Mouse (Mus musculus): ENCODE data around the gene Lrrc4. TPM values are rescaled to one million over a fixed set of nuclear protein-coding genes. Genes with fewer than 3 reads are reported as not detected.

The Lrrc4 gene
- 1.6 TPM in 2 replicates for polyA plus RNA-seq (2015; fragmentation: Nextera tagmentation; extraction: Ambion mirVana)

GRCm38 (mm10) chr6:28831011-28831853, at the start of gene Lrrc4:
Gene Lrrc4, minus strand, starts transcription at chr6:28831747.
- ATAC-seq (ENCODE audit: low FRiP score, low TSS enrichment): no peak
- Histone ChIP-seq H3K9ac (replicated peaks; ENCODE audit: low read length) (peak within 1 kb of the TSS; percentile 77), H3K9me3 (ENCODE audit: low read length) (no peaks in the 10 kb centered on the region), H3K4me3 (ENCODE audit: low read length) (peak within 1 kb of the TSS; percentile 67), H3K36me3 (ENCODE audit: insufficient read depth, low read length) (no peaks in the 10 kb centered on the region), H3K27me3 (ENCODE audit: insufficient read depth, low read length) (peaks cover 5% of the 10 kb centered on the region; the same call in 1 of the 2 replicates), H3K27ac (ENCODE audit: low read length) (no peak within 1 kb of the TSS), H3K4me1 (ENCODE audit: insufficient read depth, low read length) (peaks cover 19% of the 10 kb centered on the region), H3K4me2 (replicated peaks; ENCODE audit: low read depth, low read length) (peak within 1 kb of the TSS; percentile 98)
- WGBS: 35% methylated on average over 27 of the region's 27 CpGs

- Histone ChIP-seq H3K27me3 (ENCODE audit: insufficient read depth, low read length) (no peaks in the 10 kb centered on the region), H3K9ac (replicated peaks; ENCODE audit: low read length) (no peak overlapping the region), H3K4me3 (ENCODE audit: low read length) (no peak overlapping the region), H3K9me3 (ENCODE audit: low read length) (no peaks in the 10 kb centered on the region), H3K27ac (ENCODE audit: low read length) (no peak overlapping the region), H3K4me2 (replicated peaks; ENCODE audit: low read depth, low read length) (no peak overlapping the region), H3K36me3 (ENCODE audit: insufficient read depth, low read length) (peaks cover 29% of the 10 kb centered on the region), H3K4me1 (ENCODE audit: insufficient read depth, low read length) (no peaks in the 10 kb centered on the region)
- ATAC-seq (ENCODE audit: low FRiP score, low TSS enrichment): no peak; the same call in 1 of the 2 replicates
- WGBS: 77% methylated on average over 4 of the region's 4 CpGs
These were observed 49.4 kb upstream of the Lrrc4 start for GRCm38 (mm10) chr6:28880909-28881308.

GRCm38 (mm10) chr6:28879315-28879714, 47.8 kb upstream of the Lrrc4 start:
- no peak for ATAC-seq (ENCODE audit: low FRiP score, low TSS enrichment)
- no peaks in the 10 kb centered on the region for H3K9me3 ChIP-seq (ENCODE audit: low read length)
- 73% methylated on average over 8 of the region's 8 CpGs for WGBS
- no peak overlapping the region for H3K4me3 ChIP-seq (ENCODE audit: low read length)
- peaks cover 3% of the 10 kb centered on the region; the same call in 1 of the 2 replicates for H3K4me1 ChIP-seq (ENCODE audit: insufficient read depth, low read length)
- peaks cover 18% of the 10 kb centered on the region; the same call in 1 of the 2 replicates for H3K36me3 ChIP-seq (ENCODE audit: insufficient read depth, low read length)
- H3K27me3 ChIP-seq (ENCODE audit: insufficient read depth, low read length): no peaks in the 10 kb centered on the region
- no peak overlapping the region for H3K9ac ChIP-seq (replicated peaks; ENCODE audit: low read length)
- H3K27ac ChIP-seq (ENCODE audit: low read length): no peak overlapping the region
- no peak overlapping the region for H3K4me2 ChIP-seq (replicated peaks; ENCODE audit: low read depth, low read length)

GRCm38 (mm10) chr6:28877945-28878666, 46.6 kb upstream of the Lrrc4 start:
- Histone ChIP-seq H3K9me3 (ENCODE audit: low read length) (no peaks in the 10 kb centered on the region), H3K4me3 (ENCODE audit: low read length) (no peak overlapping the region), H3K27ac (ENCODE audit: low read length) (no peak overlapping the region), H3K4me1 (ENCODE audit: insufficient read depth, low read length) (peaks cover 15% of the 10 kb centered on the region), H3K27me3 (ENCODE audit: insufficient read depth, low read length) (no peaks in the 10 kb centered on the region), H3K36me3 (ENCODE audit: insufficient read depth, low read length) (peaks cover 12% of the 10 kb centered on the region; the same call in 1 of the 2 replicates), H3K9ac (replicated peaks; ENCODE audit: low read length) (no peak overlapping the region), H3K4me2 (replicated peaks; ENCODE audit: low read depth, low read length) (no peak overlapping the region)
- WGBS: 32% methylated on average over 7 of the region's 7 CpGs
- ATAC-seq (ENCODE audit: low FRiP score, low TSS enrichment): no peak

GRCm38 (mm10) chr6:28876492-28876891, 44.9 kb upstream of the Lrrc4 start:
- ATAC-seq (ENCODE audit: low FRiP score, low TSS enrichment): no peak
- Histone ChIP-seq H3K9ac (replicated peaks; ENCODE audit: low read length) (no peak overlapping the region), H3K4me2 (replicated peaks; ENCODE audit: low read depth, low read length) (no peak overlapping the region), H3K4me3 (ENCODE audit: low read length) (no peak overlapping the region), H3K27ac (ENCODE audit: low read length) (no peak overlapping the region), H3K27me3 (ENCODE audit: insufficient read depth, low read length) (no peaks in the 10 kb centered on the region), H3K36me3 (ENCODE audit: insufficient read depth, low read length) (peaks cover 6% of the 10 kb centered on the region; the same call in 1 of the 2 replicates), H3K4me1 (ENCODE audit: insufficient read depth, low read length) (peaks cover 15% of the 10 kb centered on the region), H3K9me3 (ENCODE audit: low read length) (no peaks in the 10 kb centered on the region)
- WGBS: 75% methylated on average over 3 of the region's 3 CpGs

- Histone ChIP-seq H3K27ac (ENCODE audit: low read length) (no peak overlapping the region), H3K4me3 (ENCODE audit: low read length) (no peak overlapping the region), H3K27me3 (ENCODE audit: insufficient read depth, low read length) (no peaks in the 10 kb centered on the region), H3K9me3 (ENCODE audit: low read length) (no peaks in the 10 kb centered on the region), H3K36me3 (ENCODE audit: insufficient read depth, low read length) (peaks cover 6% of the 10 kb centered on the region; the same call in 1 of the 2 replicates), H3K4me2 (replicated peaks; ENCODE audit: low read depth, low read length) (no peak overlapping the region), H3K4me1 (ENCODE audit: insufficient read depth, low read length) (peaks cover 15% of the 10 kb centered on the region), H3K9ac (replicated peaks; ENCODE audit: low read length) (no peak overlapping the region)
- WGBS: 46% methylated on average over 1 of the region's 1 CpGs
- no peak for ATAC-seq (ENCODE audit: low FRiP score, low TSS enrichment)
These were observed 43.8 kb upstream of the Lrrc4 start for GRCm38 (mm10) chr6:28875333-28875732.

GRCm38 (mm10) chr6:28874759-28875158, 43.2 kb upstream of the Lrrc4 start:
- WGBS: 89% methylated on average over 5 of the region's 5 CpGs
- Histone ChIP-seq H3K27ac (ENCODE audit: low read length) (no peak overlapping the region), H3K9ac (replicated peaks; ENCODE audit: low read length) (no peak overlapping the region), H3K4me3 (ENCODE audit: low read length) (no peak overlapping the region), H3K4me2 (replicated peaks; ENCODE audit: low read depth, low read length) (no peak overlapping the region), H3K27me3 (ENCODE audit: insufficient read depth, low read length) (no peaks in the 10 kb centered on the region), H3K9me3 (ENCODE audit: low read length) (no peaks in the 10 kb centered on the region), H3K36me3 (ENCODE audit: insufficient read depth, low read length) (peaks cover 6% of the 10 kb centered on the region; the same call in 1 of the 2 replicates), H3K4me1 (ENCODE audit: insufficient read depth, low read length) (peaks cover 15% of the 10 kb centered on the region)
- ATAC-seq (ENCODE audit: low FRiP score, low TSS enrichment): no peak

GRCm38 (mm10) chr6:28874053-28874452, 42.5 kb upstream of the Lrrc4 start:
- peaks cover 6% of the 10 kb centered on the region; the same call in 1 of the 2 replicates for H3K36me3 ChIP-seq (ENCODE audit: insufficient read depth, low read length)
- no peaks in the 10 kb centered on the region for H3K9me3 ChIP-seq (ENCODE audit: low read length)
- peaks cover 15% of the 10 kb centered on the region for H3K4me1 ChIP-seq (ENCODE audit: insufficient read depth, low read length)
- no peak overlapping the region for H3K27ac ChIP-seq (ENCODE audit: low read length)
- H3K9ac ChIP-seq (replicated peaks; ENCODE audit: low read length): no peak overlapping the region
- H3K4me2 ChIP-seq (replicated peaks; ENCODE audit: low read depth, low read length): no peak overlapping the region
- H3K27me3 ChIP-seq (ENCODE audit: insufficient read depth, low read length): no peaks in the 10 kb centered on the region
- WGBS: 54% methylated on average over 11 of the region's 11 CpGs
- no peak overlapping the region for H3K4me3 ChIP-seq (ENCODE audit: low read length)
- peak; percentile 50; the same call in 1 of the 2 replicates for ATAC-seq (ENCODE audit: low FRiP score, low TSS enrichment)

- Histone ChIP-seq H3K9ac (replicated peaks; ENCODE audit: low read length) (no peak overlapping the region), H3K4me2 (replicated peaks; ENCODE audit: low read depth, low read length) (no peak overlapping the region), H3K9me3 (ENCODE audit: low read length) (no peaks in the 10 kb centered on the region), H3K4me3 (ENCODE audit: low read length) (no peak overlapping the region), H3K27me3 (ENCODE audit: insufficient read depth, low read length) (no peaks in the 10 kb centered on the region), H3K27ac (ENCODE audit: low read length) (no peak overlapping the region), H3K36me3 (ENCODE audit: insufficient read depth, low read length) (peaks cover 6% of the 10 kb centered on the region; the same call in 1 of the 2 replicates), H3K4me1 (ENCODE audit: insufficient read depth, low read length) (peaks cover 23% of the 10 kb centered on the region)
- no peak for ATAC-seq (ENCODE audit: low FRiP score, low TSS enrichment)
- 86% methylated on average over 3 of the region's 3 CpGs for WGBS
These were observed 40.9 kb upstream of the Lrrc4 start for GRCm38 (mm10) chr6:28872421-28872795.

Measured in kidney, embryonic 16.5 days (tissue).